Mouse (Mus musculus) bone marrow, adult 2 months (tissue): ENCODE results near the gene Tmem108.

Experiments
- CTCF ChIP-seq: fragments of 200-500 bp; IDR thresholded peaks from 2 replicates; pipeline ENCODE4 v1.5.1; 2011; ENCODE audit warnings: low read length, control low read depth; ENCODE audit not compliant: control insufficient read depth, insufficient read depth
- POLR2A ChIP-seq: fragments of 200-500 bp; IDR thresholded peaks from 2 replicates; pipeline ENCODE4 v1.6.1; 2011; ENCODE audit warnings: low read depth, mild to moderate bottlenecking, control low read depth, low read length, borderline replicate concordance; ENCODE audit not compliant: control insufficient read depth

DNA sequence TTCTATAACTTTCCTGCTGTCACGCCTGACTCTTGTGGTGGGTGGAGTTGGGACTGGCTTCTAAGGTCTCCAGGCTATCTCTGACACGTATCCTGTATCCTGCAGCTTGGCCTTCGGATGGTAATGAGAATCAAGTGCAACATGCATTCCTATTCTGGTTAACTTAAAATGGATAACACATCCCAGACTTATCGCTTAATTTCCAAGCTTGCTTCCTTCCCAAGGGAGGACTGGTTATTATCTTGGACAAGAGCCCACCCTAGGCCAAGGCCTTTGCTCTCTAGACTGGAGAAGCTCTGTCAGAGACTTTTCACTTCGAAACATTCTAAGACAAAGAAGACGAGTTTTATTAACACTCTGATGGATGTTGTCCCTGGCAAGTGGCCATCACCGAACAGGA, 71.9 kb downstream of the Tmem108 start:
- TF ChIP-seq POLR2A = no peak
- TF ChIP-seq CTCF = no peak
